17 mouse cellular contexts compared by ENCODE assay signal in the genomic region with DNA sequence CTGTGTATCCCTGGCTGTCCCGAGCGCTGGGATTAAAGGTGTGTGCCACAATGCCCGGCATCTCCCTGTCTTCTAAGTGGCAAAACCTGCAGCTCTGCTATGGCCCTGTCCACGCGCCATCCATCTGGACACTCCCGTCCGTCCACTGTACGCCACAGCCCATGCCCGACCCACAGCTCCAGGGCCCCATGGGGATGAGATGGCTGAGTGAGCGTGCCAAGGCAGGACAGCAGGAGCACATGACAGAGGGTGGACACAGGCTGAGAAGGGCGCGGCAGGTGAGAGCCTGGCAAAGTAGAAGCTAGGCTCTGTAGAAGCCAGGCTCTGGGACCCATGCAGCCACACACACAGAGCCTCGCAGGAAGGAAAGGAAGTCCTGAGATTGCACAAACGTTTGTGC. TPM values are rescaled to one million over a fixed set of nuclear protein-coding genes. Genes with fewer than 3 reads are reported as not detected.
DNase-seq lines count a peak whose midpoint lies in the region; ATAC-seq and TF ChIP-seq lines count a peak whose summit lies in the region.
"Had no signal": no experiment of that assay in that cellular context is flagged by ENCODE, and none has a peak within 500 bp of the region (broad histone marks: within the 10 kb centered on the region; RNA-seq: fewer than 3 reads in every experiment).

No protein-coding gene starts in this region.

- ATAC-seq in limb, embryonic 13.5 days (ENCODE audit: low FRiP score, low read depth) = no peak
- ATAC-seq in lung, postnatal 0 days = no peak
- ATAC-seq in intestine, embryonic 15.5 days = no peak
- ATAC-seq: forebrain, embryonic 13.5 days; forebrain, postnatal 0 days; intestine, postnatal 0 days had no signal

- 0 out of 2 replicates have a peak overlapping the region, but pooled peaks have one; percentile 8 for H3K9ac ChIP-seq in limb, embryonic 13.5 days
- no peak overlapping the region for H3K9ac ChIP-seq in lung, postnatal 0 days (replicated peaks; ENCODE audit: low read depth)
- no peak overlapping the region for H3K9ac ChIP-seq in intestine, embryonic 15.5 days
- H3K9ac ChIP-seq: forebrain, embryonic 13.5 days; forebrain, postnatal 0 days; heart, embryonic 13.5 days; hindbrain, embryonic 15.5 days had no signal

- no peaks in the 10 kb centered on the region for H3K9me3 ChIP-seq in limb, embryonic 13.5 days
- H3K9me3 ChIP-seq in limb, embryonic 10.5 days (replicated peaks) = no peaks in the 10 kb centered on the region
- H3K9me3 ChIP-seq in lung, postnatal 0 days (ENCODE audit: low read length) = no peaks in the 10 kb centered on the region
- H3K9me3 ChIP-seq in intestine, embryonic 15.5 days = no peaks in the 10 kb centered on the region
- H3K9me3 ChIP-seq: forebrain, embryonic 13.5 days; heart, embryonic 13.5 days; hindbrain, embryonic 15.5 days had no signal

- H3K36me3 ChIP-seq in limb, embryonic 13.5 days = no peaks in the 10 kb centered on the region; the same call in none of the 2 replicates
- no peaks in the 10 kb centered on the region for H3K36me3 ChIP-seq in limb, embryonic 10.5 days
- H3K36me3 ChIP-seq in lung, postnatal 0 days (ENCODE audit: insufficient read depth, low read length) = no peaks in the 10 kb centered on the region
- H3K36me3 ChIP-seq in intestine, embryonic 15.5 days = no peaks in the 10 kb centered on the region
- H3K36me3 ChIP-seq: heart, embryonic 13.5 days had no signal

- peak; percentile 67 for DNase-seq in cerebellum, adult 11-12 months
- DNase-seq in cerebellum, postnatal 4 days (ENCODE audit: low spot score in 2 of 2) = no peak
- no peak for DNase-seq in limb, embryonic 10.5 days (ENCODE audit: low spot score)
- DNase-seq in cerebellum, postnatal 10 days = peak; percentile 39 to 43
- no peak for DNase-seq in lung, postnatal 0 days (ENCODE audit: low spot score)
- DNase-seq: adrenal gland, adult 2 months; adrenal gland, postnatal 25 days; forebrain, postnatal 0 days; gastrocnemius, postnatal 14 days; heart, postnatal 36 days; kidney, adult 8-10 months had no signal

- H3K27ac ChIP-seq in limb, embryonic 13.5 days = no peak overlapping the region
- H3K27ac ChIP-seq in limb, embryonic 10.5 days = no peak overlapping the region
- no peak overlapping the region for H3K27ac ChIP-seq in lung, postnatal 0 days (ENCODE audit: low read length)
- no peak overlapping the region for H3K27ac ChIP-seq in intestine, embryonic 15.5 days
- H3K27ac ChIP-seq: forebrain, embryonic 13.5 days; heart, embryonic 13.5 days; hindbrain, embryonic 15.5 days had no signal

- no peak for TF ChIP-seq CTCF in lung, postnatal 0 days (IDR thresholded peaks at IDR 0.05)

- no peak overlapping the region for H3K4me3 ChIP-seq in limb, embryonic 13.5 days
- no peak overlapping the region for H3K4me3 ChIP-seq in limb, embryonic 10.5 days
- H3K4me3 ChIP-seq in lung, postnatal 0 days (ENCODE audit: low read depth, low read length) = no peak overlapping the region
- H3K4me3 ChIP-seq in intestine, embryonic 15.5 days (replicated peaks) = no peak overlapping the region
- H3K4me3 ChIP-seq: forebrain, embryonic 13.5 days; heart, embryonic 13.5 days; hindbrain, embryonic 15.5 days had no signal

- peaks cover 9% of the 10 kb centered on the region for H3K27me3 ChIP-seq in limb, embryonic 13.5 days
- peaks cover 14% of the 10 kb centered on the region for H3K27me3 ChIP-seq in limb, embryonic 10.5 days (ENCODE audit: low read depth, poor library complexity, severe bottlenecking)
- H3K27me3 ChIP-seq in lung, postnatal 0 days (replicated peaks; ENCODE audit: insufficient read depth, low read length) = no peaks in the 10 kb centered on the region
- no peaks in the 10 kb centered on the region for H3K27me3 ChIP-seq in intestine, embryonic 15.5 days (replicated peaks)
- H3K27me3 ChIP-seq: forebrain, embryonic 13.5 days; hindbrain, embryonic 15.5 days had no signal

- H3K4me1 ChIP-seq in limb, embryonic 13.5 days = peaks cover 5% of the 10 kb centered on the region
- H3K4me1 ChIP-seq in limb, embryonic 10.5 days = peaks cover 8% of the 10 kb centered on the region
- no peaks in the 10 kb centered on the region for H3K4me1 ChIP-seq in lung, postnatal 0 days (ENCODE audit: insufficient read depth, low read depth, low read length)
- H3K4me1 ChIP-seq in intestine, embryonic 15.5 days (replicated peaks) = peaks cover 4% of the 10 kb centered on the region; the same call in 1 of the 2 replicates
- H3K4me1 ChIP-seq: forebrain, embryonic 13.5 days; heart, embryonic 13.5 days; hindbrain, embryonic 15.5 days had no signal

- no peak for TF ChIP-seq EP300 in lung, postnatal 0 days (IDR thresholded peaks at IDR 0.05)

- 82% methylated on average over 14 of the region's 14 CpGs for WGBS in limb, embryonic 13.5 days
- 86% methylated on average over 14 of the region's 14 CpGs for WGBS in limb, embryonic 10.5 days
- WGBS in lung, postnatal 0 days = 79% methylated on average over 14 of the region's 14 CpGs
- 81% methylated on average over 14 of the region's 14 CpGs for WGBS in intestine, embryonic 15.5 days

- H3K4me2 ChIP-seq in limb, embryonic 13.5 days (replicated peaks) = no peak overlapping the region
- no peak overlapping the region for H3K4me2 ChIP-seq in lung, postnatal 0 days (replicated peaks; ENCODE audit: low read depth, low read length)
- no peak overlapping the region for H3K4me2 ChIP-seq in intestine, embryonic 15.5 days (replicated peaks)
- H3K4me2 ChIP-seq: forebrain, embryonic 13.5 days; heart, embryonic 13.5 days; hindbrain, embryonic 15.5 days had no signal

RNA-seq across cellular contexts. Expression of gene Pip4k2c, which starts 20.4 kb away (rescaled TPM):
- polyA plus RNA-seq in limb, embryonic 13.5 days (2015; fragmentation: Nextera tagmentation; extraction: Ambion mirVana) = 27.6 and 29.1 TPM in 2 replicates
- polyA plus RNA-seq in limb, embryonic 10.5 days (2016; fragmentation: Nextera tagmentation; extraction: Ambion mirVana) = 25.0 and 27.8 TPM in 2 replicates
- 31.0 and 35.1 TPM in 2 replicates for polyA plus RNA-seq in lung, postnatal 0 days (2015; fragmentation: Nextera tagmentation; extraction: Ambion mirVana)
- polyA plus RNA-seq in intestine, embryonic 15.5 days (2015; fragmentation: Nextera tagmentation; extraction: Ambion mirVana) = 33.7 and 35.0 TPM in 2 replicates

RNA-seq across cellular contexts. Expression of gene Kif5a, which starts 31.4 kb away (rescaled TPM):
- polyA plus RNA-seq in limb, embryonic 13.5 days (2015; fragmentation: Nextera tagmentation; extraction: Ambion mirVana) = 4.2 and 4.8 TPM in 2 replicates
- 1.4 and 2.2 TPM in 2 replicates for polyA plus RNA-seq in limb, embryonic 10.5 days (2016; fragmentation: Nextera tagmentation; extraction: Ambion mirVana)
- 0.12 and 0.25 TPM in 2 replicates for polyA plus RNA-seq in lung, postnatal 0 days (2015; fragmentation: Nextera tagmentation; extraction: Ambion mirVana)
- polyA plus RNA-seq in intestine, embryonic 15.5 days (2015; fragmentation: Nextera tagmentation; extraction: Ambion mirVana) = 5.9 and 6.4 TPM in 2 replicates

RNA-seq across cellular contexts. Expression of gene Dctn2, which starts 34.4 kb away (rescaled TPM):
- 188 and 192 TPM in 2 replicates for polyA plus RNA-seq in limb, embryonic 13.5 days (2015; fragmentation: Nextera tagmentation; extraction: Ambion mirVana)
- 185 and 194 TPM in 2 replicates for polyA plus RNA-seq in limb, embryonic 10.5 days (2016; fragmentation: Nextera tagmentation; extraction: Ambion mirVana)
- polyA plus RNA-seq in lung, postnatal 0 days (2015; fragmentation: Nextera tagmentation; extraction: Ambion mirVana) = 198 and 204 TPM in 2 replicates
- polyA plus RNA-seq in intestine, embryonic 15.5 days (2015; fragmentation: Nextera tagmentation; extraction: Ambion mirVana) = 150 and 154 TPM in 2 replicates

RNA-seq across cellular contexts. Expression of gene Dtx3, which starts 36.2 kb away (rescaled TPM):
- polyA plus RNA-seq in limb, embryonic 13.5 days (2015; fragmentation: Nextera tagmentation; extraction: Ambion mirVana) = 169 and 173 TPM in 2 replicates
- polyA plus RNA-seq in limb, embryonic 10.5 days (2016; fragmentation: Nextera tagmentation; extraction: Ambion mirVana) = 91.4 and 122 TPM in 2 replicates
- polyA plus RNA-seq in lung, postnatal 0 days (2015; fragmentation: Nextera tagmentation; extraction: Ambion mirVana) = 47.5 and 47.8 TPM in 2 replicates
- polyA plus RNA-seq in intestine, embryonic 15.5 days (2015; fragmentation: Nextera tagmentation; extraction: Ambion mirVana) = 70.6 and 75.4 TPM in 2 replicates

RNA-seq across cellular contexts. Expression of gene Arhgef25, which starts 41.9 kb away (rescaled TPM):
- polyA plus RNA-seq in limb, embryonic 13.5 days (2015; fragmentation: Nextera tagmentation; extraction: Ambion mirVana) = 108 and 111 TPM in 2 replicates
- polyA plus RNA-seq in limb, embryonic 10.5 days (2016; fragmentation: Nextera tagmentation; extraction: Ambion mirVana) = 25.8 and 36.3 TPM in 2 replicates
- 27.9 and 37.1 TPM in 2 replicates for polyA plus RNA-seq in lung, postnatal 0 days (2015; fragmentation: Nextera tagmentation; extraction: Ambion mirVana)
- 46.8 and 50.4 TPM in 2 replicates for polyA plus RNA-seq in intestine, embryonic 15.5 days (2015; fragmentation: Nextera tagmentation; extraction: Ambion mirVana)

Comparison
In these comparisons a context has a peak if more than half of its experiments do, and no peak if none do; other contexts are left out.
1. DNase-seq: peak in cerebellum, adult 11-12 months (single experiment) and cerebellum, postnatal 10 days (2 of 2); none in cerebellum, postnatal 4 days (0 of 2), limb, embryonic 10.5 days (single experiment) and lung, postnatal 0 days (single experiment).